Mouse (Mus musculus): Measurements from ENCODE around the gene Slc9b1. TPM values are rescaled to one million over a fixed set of nuclear protein-coding genes. Genes with fewer than 3 reads are reported as not detected.
A peak's percentile ranks its signal among the peaks of the same experiment; 100 is the strongest.

Slc9b1 gene
- total and polyA plus RNA-seq, 3 experiments: 0.14 TPM; not detected in 2

DNA sequence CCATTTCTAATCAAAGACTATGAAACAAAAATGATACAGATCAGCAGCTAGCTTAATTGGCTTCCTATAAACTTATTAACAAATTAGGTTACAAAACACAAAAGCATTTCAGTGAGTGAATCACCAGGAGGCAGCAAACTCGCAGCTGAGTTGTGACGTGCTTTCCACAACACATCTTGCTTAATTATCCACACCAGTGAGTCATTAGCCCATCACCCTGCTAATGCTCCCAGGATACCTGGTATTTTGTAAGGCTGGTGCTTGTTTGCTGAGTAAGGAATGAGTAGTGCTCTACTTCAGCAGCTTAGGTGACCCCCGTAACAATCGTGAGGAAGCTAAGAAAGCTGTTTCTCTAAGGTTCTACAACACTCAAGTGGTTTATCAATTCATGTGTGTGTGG is 56.8 kb downstream of the Slc9b1 start (continued):
- no peak for TF ChIP-seq RCOR1 (IDR thresholded peaks at IDR 0.05; ENCODE audit: low read depth, low read length)
- TF ChIP-seq TBP (IDR thresholded peaks at IDR 0.05; ENCODE audit: low read depth, low read length): no peak
- TF ChIP-seq ZNF384 (IDR thresholded peaks at IDR 0.05; ENCODE audit: low read depth, low read length): no peak
- TF ChIP-seq RAD21 (IDR thresholded peaks at IDR 0.05; ENCODE audit: low read depth, low read length): no peak; the same call in 1 of the 2 replicates
- no peak for TF ChIP-seq USF2 (IDR thresholded peaks at IDR 0.05; ENCODE audit: borderline replicate concordance in 1 of 2, insufficient read depth in 1 of 2, low read depth in 1 of 2, low read length in 2 of 2)
- no peak for TF ChIP-seq CHD1 (IDR thresholded peaks at IDR 0.05; ENCODE audit: low read depth, low read length)
- TF ChIP-seq KAT2A (conservative IDR thresholded peaks at IDR 0.05; ENCODE audit: low read depth, low read length): no peak
- no peak for TF ChIP-seq NRF1 (IDR thresholded peaks at IDR 0.05; ENCODE audit: insufficient read depth, low read depth, low read length, poor library complexity, severe bottlenecking)
- TF ChIP-seq ZC3H11A (IDR thresholded peaks at IDR 0.05; ENCODE audit: low read depth, low read length): 0 out of 2 replicates have a peak, but pooled peaks have one; percentile 4

DNA sequence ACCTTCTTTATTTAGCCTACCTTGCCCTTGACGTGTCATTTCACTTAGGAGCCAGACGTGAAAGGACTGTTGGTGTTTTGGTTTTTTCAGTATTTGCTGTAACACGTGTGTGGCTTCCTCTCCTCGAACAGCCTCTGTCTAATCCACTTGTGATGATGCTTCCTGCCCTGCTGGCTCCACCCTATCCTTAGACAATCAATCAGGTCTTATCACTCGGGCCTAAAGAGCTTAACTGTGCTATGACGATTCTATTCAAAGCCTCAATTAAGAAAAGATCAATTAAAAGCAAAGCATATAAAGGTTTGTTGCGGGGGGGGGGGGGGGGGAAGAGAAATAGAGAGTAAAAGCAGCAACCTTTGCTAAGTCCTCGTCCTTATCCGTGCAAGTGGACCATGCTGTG is 59.5 kb downstream of the Slc9b1 start:
- Histone ChIP-seq H3K27me3 (ENCODE audit: control insufficient read depth in 1 of 2, insufficient read depth in 2 of 2, low read length in 2 of 2) (no peaks in the 10 kb centered on the region), H3K36me3 (ENCODE audit: control insufficient read depth in 1 of 2, insufficient read depth in 2 of 2, low read length in 2 of 2) (peaks cover 0 to 17% of the 10 kb centered on the region in 2 experiments; a peak in 2 of 4 replicates), H3K4me1 (ENCODE audit: control insufficient read depth in 1 of 2, insufficient read depth in 2 of 2, low read length in 2 of 2) (peaks cover 0 to 4% of the 10 kb centered on the region in 2 experiments; a peak in 1 of 4 replicates), H3K4me3 (ENCODE audit: control insufficient read depth in 1 of 2, insufficient read depth in 1 of 2, low read depth in 2 of 2, low read length in 2 of 2) (no peak overlapping the region), H3K9me3 (replicated peaks; ENCODE audit: insufficient read depth, low read length) (no peaks in the 10 kb centered on the region), H3K79me2 (ENCODE audit: control insufficient read depth, insufficient read depth, low read length, poor library complexity) (peaks cover 3% of the 10 kb centered on the region; the same call in 1 of the 2 replicates), H3K9ac (ENCODE audit: control insufficient read depth, low read depth, low read length, poor library complexity, severe bottlenecking) (no peak overlapping the region), H3K27ac (ENCODE audit: control insufficient read depth, low read depth, low read length) (no peak overlapping the region)
- TF ChIP-seq CHD2 (IDR thresholded peaks at IDR 0.05; ENCODE audit: low read length) (no peak), NRF1 (IDR thresholded peaks at IDR 0.05; ENCODE audit: insufficient read depth, low read depth, low read length, poor library complexity, severe bottlenecking) (no peak), POLR2AphosphoS5 (IDR thresholded peaks at IDR 0.05; ENCODE audit: borderline replicate concordance, low read depth, low read length) (no peak)
- no peak for DNase-seq (ENCODE audit: low read depth, low spot score)

- DNase-seq (ENCODE audit: low read depth, low spot score): no peak
- H3K4me3 ChIP-seq (ENCODE audit: control insufficient read depth in 1 of 2, insufficient read depth in 1 of 2, low read depth in 2 of 2, low read length in 2 of 2): no peak overlapping the region
- no peaks in the 10 kb centered on the region for H3K4me1 ChIP-seq (ENCODE audit: control insufficient read depth in 1 of 2, insufficient read depth in 2 of 2, low read length in 2 of 2)
- H3K36me3 ChIP-seq (ENCODE audit: control insufficient read depth in 1 of 2, insufficient read depth in 2 of 2, low read length in 2 of 2): peaks cover 0 to 17% of the 10 kb centered on the region in 2 experiments; a peak in 2 of 4 replicates
- no peak overlapping the region for H3K9ac ChIP-seq (ENCODE audit: control insufficient read depth, low read depth, low read length, poor library complexity, severe bottlenecking)
- H3K79me2 ChIP-seq (ENCODE audit: control insufficient read depth, insufficient read depth, low read length, poor library complexity): peaks cover 6% of the 10 kb centered on the region; the same call in 1 of the 2 replicates
- no peak overlapping the region for H3K27ac ChIP-seq (ENCODE audit: control insufficient read depth, low read depth, low read length)
- TF ChIP-seq JUND (IDR thresholded peaks at IDR 0.05; ENCODE audit: low read depth, low read length): no peak
- no peak for TF ChIP-seq ELF1 (IDR thresholded peaks at IDR 0.05; ENCODE audit: low read depth, low read length)
- peak; percentile 40 for TF ChIP-seq RAD21 (IDR thresholded peaks at IDR 0.05; ENCODE audit: low read depth, low read length)
- TF ChIP-seq CTCF (IDR thresholded peaks at IDR 0.05 in 2 of 3, conservative IDR thresholded peaks at IDR 0.05 in 1 of 3; ENCODE audit: control insufficient read depth in 1 of 3, insufficient read depth in 1 of 3, low read depth in 2 of 3, low read length in 3 of 3, poor library complexity in 1 of 3, severe bottlenecking in 1 of 3): peak; percentile 9 to 58 (median 29); a peak in 4 of 6 replicates
- no peak for TF ChIP-seq HCFC1 (IDR thresholded peaks at IDR 0.05; ENCODE audit: low read depth, low read length)
- TF ChIP-seq MAZ (IDR thresholded peaks at IDR 0.05; ENCODE audit: low read depth, low read length): no peak
- no peak for TF ChIP-seq MXI1 (IDR thresholded peaks at IDR 0.05; ENCODE audit: low read depth, low read length)
- no peak for TF ChIP-seq POLR2A (IDR thresholded peaks at IDR 0.05; ENCODE audit: control insufficient read depth in 1 of 2, insufficient read depth in 1 of 2, low read depth in 1 of 2, low read length in 2 of 2, poor library complexity in 1 of 2)
- TF ChIP-seq CHD1 (IDR thresholded peaks at IDR 0.05; ENCODE audit: low read depth, low read length): no peak
- no peak for TF ChIP-seq MYC (IDR thresholded peaks at IDR 0.05; ENCODE audit: low read depth, low read length)
- no peak for TF ChIP-seq RCOR1 (IDR thresholded peaks at IDR 0.05; ENCODE audit: low read depth, low read length)
- TF ChIP-seq MYB (IDR thresholded peaks at IDR 0.05; ENCODE audit: low read depth, low read length): no peak
- TF ChIP-seq USF2 (IDR thresholded peaks at IDR 0.05; ENCODE audit: borderline replicate concordance in 1 of 2, insufficient read depth in 1 of 2, low read depth in 1 of 2, low read length in 2 of 2): no peak
- no peak for TF ChIP-seq TBP (IDR thresholded peaks at IDR 0.05; ENCODE audit: low read depth, low read length)
- TF ChIP-seq SMC3 (IDR thresholded peaks at IDR 0.05; ENCODE audit: low read depth, low read length): peak; percentile 42
- TF ChIP-seq CHD2 (IDR thresholded peaks at IDR 0.05; ENCODE audit: low read length): no peak
- TF ChIP-seq TAL1 (IDR thresholded peaks at IDR 0.05; ENCODE audit: low read length): no peak
- no peaks in the 10 kb centered on the region for H3K27me3 ChIP-seq (ENCODE audit: control insufficient read depth in 1 of 2, insufficient read depth in 2 of 2, low read length in 2 of 2)
- H3K9me3 ChIP-seq (replicated peaks; ENCODE audit: insufficient read depth, low read length): no peaks in the 10 kb centered on the region
These were observed 61.4 kb downstream of the Slc9b1 start for GRCm38 (mm10) chr3:135409219-135409618.
